Mouse (Mus musculus) liver, embryonic 14.5 days (tissue): ENCODE measurements at regions not wholly inside any gene's neighbourhood (a gene's known extent, or its start where the extent isn't known, plus 50 kb on each side); places are given as distances from the start of the nearest gene placed in this dataset.
A peak's percentile ranks its signal among the peaks of the same experiment; 100 is the strongest.

Experiments used
- ATAC-seq: fragments of 200-750 bp; cut with Nextera tagmentation; 2 replicates; pipeline ENCODE4 v1.8.0; 2017; ENCODE audit warnings: moderate number of reproducible peaks, mild to moderate bottlenecking, moderate library complexity; ENCODE audit not compliant: insufficient read depth
- DNase-seq, 3 experiments: peaks; one replicate each; pipeline ENCODE4 v3.0.0-alpha.2; 2012 to 2013; ENCODE audit warnings: low read depth in 3 of 3, low spot score in 3 of 3
- H3K27ac ChIP-seq: fragments of 300-500 bp; sonication (generic); 2 replicates; pipeline ENCODE4 v1.5.1; 2014; ENCODE audit warnings: moderate library complexity, mild to moderate bottlenecking, control low read depth, inconsistent platforms
- H3K27me3 ChIP-seq: fragments of 300-500 bp; sonication (generic); 2 replicates; pipeline ENCODE4 v1.6.1; 2014; ENCODE audit warnings: mild to moderate bottlenecking, low read length, moderate library complexity; ENCODE audit not compliant: control insufficient read depth, insufficient read depth
- H3K36me3 ChIP-seq: fragments of 300-500 bp; sonication (generic); replicated peaks from 2 replicates; pipeline ENCODE4 v1.6.1; 2014; ENCODE audit warnings: low read depth; ENCODE audit not compliant: control insufficient read depth, insufficient read depth
- H3K4me1 ChIP-seq, 2 experiments: fragments of 200-500 bp in 1 of 2; fragments of 300-500 bp in 1 of 2; sonication (generic) in 1 of 2; replicated peaks; 2 replicates each; pipeline ENCODE4 v1.6.1; 2012 to 2014; ENCODE audit warnings: antibody characterized with exemption in 1 of 2, inconsistent platforms in 1 of 2, low read length in 1 of 2; ENCODE audit not compliant: control insufficient read depth in 2 of 2, insufficient read depth in 2 of 2
- H3K4me2 ChIP-seq: fragments of 300-500 bp; sonication (generic); 2 replicates; pipeline ENCODE4 v1.6.1; 2014; ENCODE audit warnings: low read depth, mild to moderate bottlenecking, control low read depth, moderate library complexity
- H3K4me3 ChIP-seq, 2 experiments: fragments of 200-500 bp in 1 of 2; fragments of 300-500 bp in 1 of 2; sonication (generic) in 1 of 2; 2 replicates each; pipeline ENCODE4 v1.5.1; 2012 to 2014; ENCODE audit warnings: low read depth in 2 of 2, low read length in 2 of 2, mild to moderate bottlenecking in 2 of 2, control low read depth in 1 of 2, inconsistent platforms in 1 of 2, moderate library complexity in 1 of 2; ENCODE audit not compliant: insufficient read depth in 1 of 2
- H3K9ac ChIP-seq: fragments of 300-500 bp; sonication (generic); replicated peaks from 2 replicates; pipeline ENCODE4 v1.6.1; 2014; ENCODE audit warnings: mild to moderate bottlenecking, control low read depth, moderate library complexity
- H3K9me3 ChIP-seq: fragments of 300-500 bp; sonication (generic); 2 replicates; pipeline ENCODE4 v1.6.1; 2016; ENCODE audit warnings: low read length, mixed read lengths; ENCODE audit not compliant: control insufficient read depth
- CTCF ChIP-seq: IDR thresholded peaks from 2 replicates; pipeline ENCODE4 v1.5.1; 2016; ENCODE audit warnings: antibody characterized with exemption, low read depth, control low read depth
- EP300 ChIP-seq: IDR thresholded peaks from 2 replicates; pipeline ENCODE4 v1.6.1; 2016; ENCODE audit warnings: antibody characterized with exemption, low read depth
- WGBS: fragments of 180-500 bp; shearing (Covaris S2); extraction: QIAGEN DNeasy Blood & Tissue Kit; methylation state at CpG from one replicate; pipeline ENCODE4 v1.1.7; 2014; ENCODE audit not compliant: insufficient replicate concordance; 5-methylcytosine and 5-hydroxymethylcytosine counted together

- DNase-seq (no peak), ATAC-seq (no peak)
- H3K36me3 ChIP-seq, result no peaks in the 10 kb centered on the region
- 59% methylated on average over 1 of the region's 1 CpGs for WGBS
- H3K27me3 ChIP-seq, result no peaks in the 10 kb centered on the region
- H3K4me2 ChIP-seq, result no peak overlapping the region
- no peak overlapping the region for H3K9ac ChIP-seq
- TF ChIP-seq EP300 (no peak), CTCF (no peak)
- no peaks in the 10 kb centered on the region for H3K9me3 ChIP-seq
- H3K4me1 ChIP-seq, result no peaks in the 10 kb centered on the region
- H3K27ac ChIP-seq, result no peak overlapping the region
- H3K4me3 ChIP-seq, result no peak overlapping the region
Measured at GRCm38 (mm10) chr11:27221956-27222355, 628.2 kb upstream of the Vrk2 start.

- no peak overlapping the region for H3K27ac ChIP-seq
- ATAC-seq, result no peak
Measured at GRCm38 (mm10) chr11:27219715-27220699, 626.2 kb upstream of the Vrk2 start.

GRCm38 (mm10) chr11:27215752-27216151 is 622.0 kb upstream of the Vrk2 start:
- TF ChIP-seq CTCF, result no peak
- no peak for TF ChIP-seq EP300
- no peak overlapping the region for H3K27ac ChIP-seq
- H3K4me2 ChIP-seq, result no peak overlapping the region
- no peak overlapping the region for H3K4me3 ChIP-seq
- no peak for ATAC-seq
- H3K4me1 ChIP-seq, result no peaks in the 10 kb centered on the region
- no peaks in the 10 kb centered on the region for H3K9me3 ChIP-seq
- no peaks in the 10 kb centered on the region for H3K36me3 ChIP-seq
- no peak for DNase-seq
- H3K27me3 ChIP-seq, result no peaks in the 10 kb centered on the region
- H3K9ac ChIP-seq, result no peak overlapping the region
- 34% methylated on average over 3 of the region's 3 CpGs for WGBS

More at GRCm38 (mm10) chr11:27219715-27220699, 626.2 kb upstream of the Vrk2 start:
- Histone ChIP-seq H3K36me3 (no peaks in the 10 kb centered on the region), H3K4me2 (no peak overlapping the region), H3K4me1 (no peaks in the 10 kb centered on the region), H3K27me3 (no peaks in the 10 kb centered on the region), H3K9me3 (no peaks in the 10 kb centered on the region), H3K9ac (no peak overlapping the region), H3K4me3 (no peak overlapping the region)
- WGBS, result 23% methylated on average over 6 of the region's 6 CpGs
- DNase-seq, result no peak
- TF ChIP-seq EP300, result no peak
- peak; percentile 26; the same call in 1 of the 2 replicates for TF ChIP-seq CTCF

GRCm38 (mm10) chr11:27203330-27204214 is 609.8 kb upstream of the Vrk2 start:
- H3K9me3 ChIP-seq, result no peaks in the 10 kb centered on the region
- no peak overlapping the region for H3K27ac ChIP-seq
- DNase-seq (no peak), ATAC-seq (no peak)
- no peak overlapping the region for H3K4me2 ChIP-seq
- no peak overlapping the region for H3K9ac ChIP-seq
- no peaks in the 10 kb centered on the region for H3K4me1 ChIP-seq
- 69% methylated on average over 17 of the region's 17 CpGs for WGBS
- no peaks in the 10 kb centered on the region for H3K36me3 ChIP-seq
- TF ChIP-seq CTCF, result no peak
- TF ChIP-seq EP300, result no peak
- H3K4me3 ChIP-seq, result no peak overlapping the region
- no peaks in the 10 kb centered on the region for H3K27me3 ChIP-seq

- no peak overlapping the region for H3K9ac ChIP-seq
- H3K27me3 ChIP-seq, result no peaks in the 10 kb centered on the region
- DNase-seq, result no peak
- no peak overlapping the region for H3K27ac ChIP-seq
- no peaks in the 10 kb centered on the region for H3K9me3 ChIP-seq
- no peak overlapping the region for H3K4me3 ChIP-seq
- no peak for ATAC-seq
- TF ChIP-seq EP300 (no peak), CTCF (no peak)
- WGBS, result 45% methylated on average over 2 of the region's 2 CpGs
- no peaks in the 10 kb centered on the region for H3K36me3 ChIP-seq
- no peak overlapping the region for H3K4me2 ChIP-seq
- no peaks in the 10 kb centered on the region for H3K4me1 ChIP-seq
Measured at GRCm38 (mm10) chr11:27184035-27184434, 590.2 kb upstream of the Vrk2 start.
